Mouse (Mus musculus): ENCODE data around the gene Ccdc144b. TPM values are rescaled to one million over a fixed set of nuclear protein-coding genes. Genes with fewer than 3 reads are reported as not detected.

Gene Ccdc144b
- polyA plus RNA-seq, 1 experiment from 2014 or later, result not detected

GRCm38 (mm10) chr3:35967366-35967921 lies 85.9 kb downstream of the Ccdc144b start:
- peaks cover 41% of the 10 kb centered on the region for H3K36me3 ChIP-seq (replicated peaks)
- H3K4me3 ChIP-seq (replicated peaks), result no peak overlapping the region
- H3K27me3 ChIP-seq, result no peaks in the 10 kb centered on the region
- no peak for ATAC-seq (ENCODE audit: low FRiP score)
- H3K4me1 ChIP-seq, result no peaks in the 10 kb centered on the region
- no peak overlapping the region for H3K9ac ChIP-seq
- no peak overlapping the region for H3K27ac ChIP-seq
- WGBS, result 96% methylated on average over 8 of the region's 8 CpGs
- no peak overlapping the region for H3K4me2 ChIP-seq
- no peaks in the 10 kb centered on the region for H3K9me3 ChIP-seq

GRCm38 (mm10) chr3:35966493-35966892 lies 86.9 kb downstream of the Ccdc144b start:
- ATAC-seq (ENCODE audit: low FRiP score), result no peak
- Histone ChIP-seq H3K9me3 (no peaks in the 10 kb centered on the region), H3K9ac (no peak overlapping the region), H3K27ac (no peak overlapping the region), H3K4me3 (replicated peaks) (no peak overlapping the region), H3K27me3 (no peaks in the 10 kb centered on the region), H3K4me1 (no peaks in the 10 kb centered on the region), H3K36me3 (replicated peaks) (peaks cover 36% of the 10 kb centered on the region), H3K4me2 (no peak overlapping the region)
- WGBS, result 82% methylated on average over 2 of the region's 2 CpGs

GRCm38 (mm10) chr3:35964928-35965327 lies 88.4 kb downstream of the Ccdc144b start:
- H3K4me2 ChIP-seq, result no peak overlapping the region
- H3K9me3 ChIP-seq, result no peaks in the 10 kb centered on the region
- 93% methylated on average over 4 of the region's 4 CpGs for WGBS
- no peak overlapping the region for H3K9ac ChIP-seq
- no peak overlapping the region for H3K27ac ChIP-seq
- H3K36me3 ChIP-seq (replicated peaks), result peaks cover 40% of the 10 kb centered on the region
- no peak for ATAC-seq (ENCODE audit: low FRiP score)
- H3K4me1 ChIP-seq, result no peaks in the 10 kb centered on the region
- H3K27me3 ChIP-seq, result no peaks in the 10 kb centered on the region
- no peak overlapping the region for H3K4me3 ChIP-seq (replicated peaks)

GRCm38 (mm10) chr3:35963921-35964320 lies 89.4 kb downstream of the Ccdc144b start:
- Histone ChIP-seq H3K27me3 (no peaks in the 10 kb centered on the region), H3K27ac (no peak overlapping the region), H3K36me3 (replicated peaks) (peaks cover 41% of the 10 kb centered on the region), H3K4me2 (no peak overlapping the region), H3K4me1 (no peaks in the 10 kb centered on the region), H3K9me3 (no peaks in the 10 kb centered on the region), H3K4me3 (replicated peaks) (no peak overlapping the region), H3K9ac (no peak overlapping the region)
- ATAC-seq (ENCODE audit: low FRiP score), result no peak
- WGBS, result 93% methylated on average over 5 of the region's 5 CpGs

GRCm38 (mm10) chr3:35963401-35963800 lies 89.9 kb downstream of the Ccdc144b start:
- Histone ChIP-seq H3K27ac (no peak overlapping the region), H3K9me3 (no peaks in the 10 kb centered on the region), H3K4me3 (replicated peaks) (no peak overlapping the region), H3K9ac (no peak overlapping the region), H3K4me2 (no peak overlapping the region), H3K36me3 (replicated peaks) (peaks cover 39% of the 10 kb centered on the region), H3K27me3 (no peaks in the 10 kb centered on the region), H3K4me1 (no peaks in the 10 kb centered on the region)
- 89% methylated on average over 4 of the region's 4 CpGs for WGBS
- ATAC-seq (ENCODE audit: low FRiP score), result no peak

GRCm38 (mm10) chr3:35962967-35963366 lies 90.4 kb downstream of the Ccdc144b start:
- Histone ChIP-seq H3K36me3 (replicated peaks) (peaks cover 39% of the 10 kb centered on the region), H3K4me3 (replicated peaks) (no peak overlapping the region), H3K9me3 (no peaks in the 10 kb centered on the region), H3K9ac (no peak overlapping the region), H3K27ac (no peak overlapping the region), H3K4me1 (no peaks in the 10 kb centered on the region), H3K27me3 (no peaks in the 10 kb centered on the region), H3K4me2 (no peak overlapping the region)
- 88% methylated on average over 5 of the region's 5 CpGs for WGBS
- ATAC-seq (ENCODE audit: low FRiP score), result no peak

Other genes with a start within 250 kb of the Ccdc144b start
- 103 and 109 TPM in 2 replicates for gene Dcun1d1, start 116.1 kb downstream of the Ccdc144b start, polyA plus RNA-seq (2016; fragmentation: Nextera tagmentation; extraction: Ambion mirVana)
- gene Mccc1, start 52.9 kb downstream of the Ccdc144b start, polyA plus RNA-seq (2016; fragmentation: Nextera tagmentation; extraction: Ambion mirVana), result 30.1 and 32.7 TPM in 2 replicates
- gene Acad9, start 12.4 kb upstream of the Ccdc144b start, polyA plus RNA-seq (2016; fragmentation: Nextera tagmentation; extraction: Ambion mirVana), result 90.5 and 92.3 TPM in 2 replicates
- 9.0 and 11.4 TPM in 2 replicates for gene D3Ertd254e, start 97.5 kb upstream of the Ccdc144b start, polyA plus RNA-seq (2016; fragmentation: Nextera tagmentation; extraction: Ambion mirVana)
- gene Qrfpr, start 168.8 kb upstream of the Ccdc144b start, polyA plus RNA-seq (2016; fragmentation: Nextera tagmentation; extraction: Ambion mirVana), result 1.5 and 2.0 TPM in 2 replicates